Mouse (Mus musculus) liver, postnatal 0 days (tissue): ENCODE data around the gene Zfp628.

Experiments used
- CTCF ChIP-seq: sonication (generic); IDR thresholded peaks from 2 replicates; pipeline ENCODE4 v1.5.1; 2016; ENCODE audit warnings: antibody characterized with exemption, low read depth
- EP300 ChIP-seq: IDR thresholded peaks from 2 replicates; pipeline ENCODE4 v1.6.1; 2016; ENCODE audit warnings: antibody characterized with exemption, low read depth, mild to moderate bottlenecking

DNA sequence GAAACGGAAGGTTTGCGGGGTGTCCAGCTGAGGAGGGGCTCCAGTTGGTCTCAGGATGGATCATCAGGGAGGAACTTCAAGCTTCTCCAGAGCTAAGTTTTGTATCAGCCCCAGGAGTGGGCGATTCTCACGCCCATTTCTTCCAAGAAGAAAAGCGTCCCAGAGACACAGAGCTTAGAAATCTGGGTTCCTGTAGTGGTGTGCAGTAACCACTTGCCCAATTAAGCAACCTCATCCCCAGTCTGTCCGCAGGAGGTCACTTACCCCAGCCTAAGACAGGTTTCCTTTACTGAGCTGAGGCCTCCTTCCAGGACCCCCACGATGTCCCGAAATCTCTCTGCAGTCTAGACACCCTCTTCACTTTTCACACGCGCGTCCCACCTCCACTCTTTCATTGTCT lies 37.8 kb upstream of the Zfp628 start:
- TF ChIP-seq CTCF (no peak), EP300 (no peak)
